Mouse (Mus musculus): Measurements from ENCODE around the gene Lclat1. TPM values are rescaled to one million over a fixed set of nuclear protein-coding genes. Genes with fewer than 3 reads are reported as not detected.

Gene Lclat1
- polyA plus RNA-seq, 1 experiment = 9.2 TPM

- H3K4me3 ChIP-seq (ENCODE audit: control insufficient read depth, low read depth, low read length) = no peak overlapping the region
- H3K27me3 ChIP-seq (ENCODE audit: control insufficient read depth, insufficient read depth, low read length) = no peaks in the 10 kb centered on the region
- no peak for TF ChIP-seq CTCF (IDR thresholded peaks at IDR 0.05; ENCODE audit: control insufficient read depth, insufficient read depth, insufficient replicate concordance, low read depth, low read length)
- no peaks in the 10 kb centered on the region; the same call in 1 of the 2 replicates for H3K4me1 ChIP-seq (ENCODE audit: control insufficient read depth, insufficient read depth, low read length)
- no peak overlapping the region for H3K27ac ChIP-seq (ENCODE audit: control insufficient read depth, insufficient read depth, low read depth, low read length)
- H3K36me3 ChIP-seq (ENCODE audit: control insufficient read depth, insufficient read depth, low read length) = no peaks in the 10 kb centered on the region
These were observed 41.2 kb upstream of the Lclat1 start for GRCm38 (mm10) chr17:73066387-73067169.

- Histone ChIP-seq H3K4me3 (ENCODE audit: control insufficient read depth, low read depth, low read length) (no peak overlapping the region), H3K27ac (ENCODE audit: control insufficient read depth, insufficient read depth, low read depth, low read length) (no peak overlapping the region), H3K4me1 (ENCODE audit: control insufficient read depth, insufficient read depth, low read length) (no peaks in the 10 kb centered on the region; the same call in 1 of the 2 replicates), H3K27me3 (ENCODE audit: control insufficient read depth, insufficient read depth, low read length) (no peaks in the 10 kb centered on the region), H3K36me3 (ENCODE audit: control insufficient read depth, insufficient read depth, low read length) (no peaks in the 10 kb centered on the region)
- TF ChIP-seq CTCF (IDR thresholded peaks at IDR 0.05; ENCODE audit: control insufficient read depth, insufficient read depth, insufficient replicate concordance, low read depth, low read length) (no peak), POLR2A (IDR thresholded peaks at IDR 0.05; ENCODE audit: control insufficient read depth, low read depth, low read length) (no peak)
These were observed 40.4 kb upstream of the Lclat1 start for GRCm38 (mm10) chr17:73067423-73067822.

GRCm38 (mm10) chr17:73068321-73068992, 39.3 kb upstream of the Lclat1 start:
- Histone ChIP-seq H3K4me3 (ENCODE audit: control insufficient read depth, low read depth, low read length) (no peak overlapping the region), H3K27ac (ENCODE audit: control insufficient read depth, insufficient read depth, low read depth, low read length) (no peak overlapping the region), H3K36me3 (ENCODE audit: control insufficient read depth, insufficient read depth, low read length) (no peaks in the 10 kb centered on the region), H3K27me3 (ENCODE audit: control insufficient read depth, insufficient read depth, low read length) (no peaks in the 10 kb centered on the region), H3K4me1 (ENCODE audit: control insufficient read depth, insufficient read depth, low read length) (no peaks in the 10 kb centered on the region; the same call in 1 of the 2 replicates)
- no peak for TF ChIP-seq POLR2A (IDR thresholded peaks at IDR 0.05; ENCODE audit: control insufficient read depth, low read depth, low read length)
- TF ChIP-seq CTCF (IDR thresholded peaks at IDR 0.05; ENCODE audit: control insufficient read depth, insufficient read depth, insufficient replicate concordance, low read depth, low read length) = no peak

GRCm38 (mm10) chr17:73070466-73070865, 37.3 kb upstream of the Lclat1 start:
- Histone ChIP-seq H3K4me1 (ENCODE audit: control insufficient read depth, insufficient read depth, low read length) (no peaks in the 10 kb centered on the region; the same call in 1 of the 2 replicates), H3K36me3 (ENCODE audit: control insufficient read depth, insufficient read depth, low read length) (no peaks in the 10 kb centered on the region), H3K27me3 (ENCODE audit: control insufficient read depth, insufficient read depth, low read length) (no peaks in the 10 kb centered on the region), H3K27ac (ENCODE audit: control insufficient read depth, insufficient read depth, low read depth, low read length) (no peak overlapping the region), H3K4me3 (ENCODE audit: control insufficient read depth, low read depth, low read length) (no peak overlapping the region)
- no peak for TF ChIP-seq POLR2A (IDR thresholded peaks at IDR 0.05; ENCODE audit: control insufficient read depth, low read depth, low read length)
- no peak for TF ChIP-seq CTCF (IDR thresholded peaks at IDR 0.05; ENCODE audit: control insufficient read depth, insufficient read depth, insufficient replicate concordance, low read depth, low read length)

GRCm38 (mm10) chr17:73071725-73072263, 36.0 kb upstream of the Lclat1 start:
- no peaks in the 10 kb centered on the region; the same call in 1 of the 2 replicates for H3K4me1 ChIP-seq (ENCODE audit: control insufficient read depth, insufficient read depth, low read length)
- no peaks in the 10 kb centered on the region for H3K36me3 ChIP-seq (ENCODE audit: control insufficient read depth, insufficient read depth, low read length)
- TF ChIP-seq POLR2A (IDR thresholded peaks at IDR 0.05; ENCODE audit: control insufficient read depth, low read depth, low read length) = no peak
- no peak for TF ChIP-seq CTCF (IDR thresholded peaks at IDR 0.05; ENCODE audit: control insufficient read depth, insufficient read depth, insufficient replicate concordance, low read depth, low read length)
- no peaks in the 10 kb centered on the region for H3K27me3 ChIP-seq (ENCODE audit: control insufficient read depth, insufficient read depth, low read length)
- peak overlapping the region; percentile 19; the same call in 1 of the 2 replicates for H3K27ac ChIP-seq (ENCODE audit: control insufficient read depth, insufficient read depth, low read depth, low read length)
- H3K4me3 ChIP-seq (ENCODE audit: control insufficient read depth, low read depth, low read length) = no peak overlapping the region

GRCm38 (mm10) chr17:73072286-73072685, 35.5 kb upstream of the Lclat1 start:
- Histone ChIP-seq H3K4me3 (ENCODE audit: control insufficient read depth, low read depth, low read length) (no peak overlapping the region), H3K4me1 (ENCODE audit: control insufficient read depth, insufficient read depth, low read length) (no peaks in the 10 kb centered on the region; the same call in 1 of the 2 replicates), H3K27me3 (ENCODE audit: control insufficient read depth, insufficient read depth, low read length) (no peaks in the 10 kb centered on the region), H3K27ac (ENCODE audit: control insufficient read depth, insufficient read depth, low read depth, low read length) (no peak overlapping the region; the same call in none of the 2 replicates), H3K36me3 (ENCODE audit: control insufficient read depth, insufficient read depth, low read length) (no peaks in the 10 kb centered on the region)
- no peak for TF ChIP-seq CTCF (IDR thresholded peaks at IDR 0.05; ENCODE audit: control insufficient read depth, insufficient read depth, insufficient replicate concordance, low read depth, low read length)
- TF ChIP-seq POLR2A (IDR thresholded peaks at IDR 0.05; ENCODE audit: control insufficient read depth, low read depth, low read length) = no peak

- Histone ChIP-seq H3K4me1 (ENCODE audit: control insufficient read depth, insufficient read depth, low read length) (no peaks in the 10 kb centered on the region), H3K36me3 (ENCODE audit: control insufficient read depth, insufficient read depth, low read length) (no peaks in the 10 kb centered on the region), H3K27me3 (ENCODE audit: control insufficient read depth, insufficient read depth, low read length) (no peaks in the 10 kb centered on the region), H3K4me3 (ENCODE audit: control insufficient read depth, low read depth, low read length) (no peak overlapping the region), H3K27ac (ENCODE audit: control insufficient read depth, insufficient read depth, low read depth, low read length) (no peak overlapping the region)
- TF ChIP-seq CTCF (IDR thresholded peaks at IDR 0.05; ENCODE audit: control insufficient read depth, insufficient read depth, insufficient replicate concordance, low read depth, low read length) (no peak), POLR2A (IDR thresholded peaks at IDR 0.05; ENCODE audit: control insufficient read depth, low read depth, low read length) (no peak)
These were observed 33.2 kb upstream of the Lclat1 start for GRCm38 (mm10) chr17:73074631-73075030.

Measured in testis, adult 2 months (tissue).